Mouse (Mus musculus) layer of hippocampus, postnatal 10 days (tissue): ENCODE results near the gene Dmbx1. TPM values are rescaled to one million over a fixed set of nuclear protein-coding genes. Genes with fewer than 3 reads are reported as not detected.

Source experiments
- DNase-seq, 2 experiments: peaks; one replicate each; pipeline ENCODE4 v3.0.0; 2021; ENCODE audit warnings: low spot score in 2 of 2
- long read RNA-seq: library from polyadenylated mRNA; stranded (forward); transcript quantifications from one replicate; pipeline ENCODE4 v2.0.0, GENCODE M21; 2023
- total RNA-seq, 2 experiments: library from RNA; stranded (reverse); gene quantifications; 2 replicates each; pipeline ENCODE4 v1.2.3; 2021

Dmbx1 gene
- under 1 TPM; 0.18 to 0.34 TPM for total RNA-seq
- long read RNA-seq = 0 reads

DNA sequence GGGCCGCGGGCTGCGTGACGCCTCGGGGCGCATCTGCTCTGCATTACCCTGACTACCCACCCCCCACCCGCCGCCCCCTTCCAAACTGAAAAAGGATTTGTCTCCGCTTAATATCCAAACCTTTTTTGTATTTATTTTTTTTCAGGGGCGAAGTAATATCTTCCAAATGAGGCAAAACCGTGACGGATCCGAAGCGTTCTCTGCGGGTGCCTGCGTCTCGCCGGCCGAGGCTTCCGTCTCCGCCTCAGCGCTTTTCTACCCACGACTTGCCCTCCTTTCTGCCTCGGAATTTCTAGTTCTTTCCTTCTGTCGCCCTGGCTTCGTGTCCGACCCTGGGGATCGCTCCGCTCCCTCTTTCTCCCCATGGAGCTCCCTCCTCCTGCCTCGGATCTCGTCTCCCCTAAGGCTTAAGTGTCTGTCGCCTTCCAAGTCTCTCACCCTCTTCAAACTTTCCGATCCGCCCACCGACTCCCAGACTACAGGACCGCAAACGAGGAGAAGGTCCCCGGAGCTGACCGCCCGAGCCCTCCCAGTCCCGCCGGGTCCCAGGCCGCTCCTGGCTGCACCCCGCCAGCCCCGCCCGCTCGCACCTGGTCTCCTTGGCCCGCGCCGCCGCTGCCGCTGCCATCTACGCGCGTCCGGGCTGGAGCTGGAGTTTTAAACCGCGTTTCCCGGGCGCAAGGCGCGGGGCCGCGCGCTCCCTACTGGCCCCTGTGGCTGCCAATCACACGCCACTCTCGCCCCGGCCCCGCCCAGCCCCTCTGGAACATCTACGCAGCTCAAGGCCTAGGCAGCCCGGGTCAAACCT is at the start of gene Dmbx1:
Gene Dmbx1, minus strand, starts transcription at position 632 of the 808 bp plus-strand sequence.
- peak in 1 of 2 experiments; percentile 36 for DNase-seq

DNA sequence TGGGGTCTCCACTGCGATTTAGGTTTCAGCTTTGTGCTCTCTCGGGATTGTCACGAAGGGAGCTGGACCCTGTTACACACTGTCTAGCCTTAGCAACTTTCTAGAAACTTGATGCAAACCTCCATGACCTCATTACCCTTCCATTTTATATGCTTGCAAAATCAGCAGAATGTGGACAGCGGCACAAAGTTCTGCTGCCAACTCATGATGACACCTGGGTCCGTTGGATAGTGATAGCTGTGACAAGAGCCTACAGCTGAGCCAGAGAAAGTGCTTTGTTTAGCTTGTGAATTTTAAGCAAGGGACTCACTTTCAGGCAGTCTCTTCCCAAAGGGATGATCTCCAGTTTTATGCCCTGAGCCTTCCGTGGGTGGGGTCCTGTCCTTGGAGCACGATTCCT is 49.7 kb upstream of the Dmbx1 start:
- DNase-seq = no peak

DNA sequence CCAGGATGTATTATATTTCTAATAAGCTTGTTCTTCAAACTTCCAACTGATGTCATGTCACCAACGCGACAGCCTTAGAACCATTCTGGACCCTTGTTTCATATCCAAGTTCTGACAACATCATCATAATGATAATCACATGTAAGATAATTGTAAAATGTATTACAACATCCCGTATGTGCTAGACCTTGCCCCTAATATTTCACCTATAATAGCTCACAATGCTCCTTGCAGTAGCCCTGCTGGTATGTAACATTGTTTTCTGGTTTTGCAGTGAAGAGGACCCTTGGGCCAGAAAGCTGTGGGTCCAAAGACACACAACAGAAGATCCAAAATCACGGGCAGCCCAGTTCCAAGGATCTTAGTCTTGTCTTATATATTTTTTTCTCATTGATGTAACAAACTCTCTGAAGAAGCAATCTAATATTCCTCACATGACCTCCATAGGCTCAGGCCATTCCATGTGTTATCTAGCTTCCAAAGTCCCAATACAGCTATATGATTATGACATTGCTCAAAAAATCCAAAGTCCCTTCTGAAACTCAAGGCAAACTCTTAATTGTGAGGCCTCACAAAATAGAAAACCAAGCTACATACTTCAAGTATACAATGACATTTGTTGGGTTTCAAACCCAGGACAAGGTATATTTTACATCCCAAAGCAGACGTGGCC is 48.3 kb upstream of the Dmbx1 start:
- no peak for DNase-seq

DNA sequence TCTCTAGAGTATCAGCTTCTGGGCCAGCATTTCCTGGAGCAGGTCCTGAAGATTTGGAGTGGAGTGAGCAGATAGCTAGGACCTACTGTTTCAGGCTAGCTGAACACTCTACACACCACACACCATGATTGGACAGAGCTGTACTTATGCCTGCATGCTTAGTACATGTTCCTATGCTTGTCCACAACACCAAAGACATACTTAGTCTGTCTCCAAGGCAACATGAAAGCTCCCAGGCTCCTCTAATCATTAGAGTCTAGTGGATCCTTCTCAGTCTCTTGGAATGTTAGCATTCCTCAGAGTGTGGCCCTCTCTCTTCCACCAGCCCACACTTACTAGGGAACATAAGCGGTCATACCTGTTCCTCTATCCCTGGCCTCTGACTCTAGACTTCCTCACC is 47.7 kb upstream of the Dmbx1 start:
- DNase-seq = no peak

DNA sequence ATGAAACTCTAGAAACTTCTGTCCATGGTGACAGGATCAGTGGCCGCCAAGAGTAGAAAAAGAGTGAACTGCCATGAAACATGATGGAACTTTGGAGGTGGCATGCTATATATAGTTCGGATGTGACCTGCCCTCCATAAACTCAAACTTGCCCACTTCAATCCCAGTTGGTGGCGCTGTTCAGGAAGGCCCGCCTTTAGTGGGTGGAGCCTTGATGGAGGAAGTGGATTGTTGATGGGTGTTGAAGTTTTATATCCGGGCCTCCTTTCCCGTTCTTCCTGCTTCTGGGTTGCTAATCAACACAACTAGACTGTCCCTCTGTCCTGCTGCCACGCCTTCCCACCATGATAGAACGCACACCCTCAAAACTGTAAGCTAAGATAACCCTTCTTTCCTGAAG is 45.2 kb upstream of the Dmbx1 start:
- DNase-seq = no peak

DNA sequence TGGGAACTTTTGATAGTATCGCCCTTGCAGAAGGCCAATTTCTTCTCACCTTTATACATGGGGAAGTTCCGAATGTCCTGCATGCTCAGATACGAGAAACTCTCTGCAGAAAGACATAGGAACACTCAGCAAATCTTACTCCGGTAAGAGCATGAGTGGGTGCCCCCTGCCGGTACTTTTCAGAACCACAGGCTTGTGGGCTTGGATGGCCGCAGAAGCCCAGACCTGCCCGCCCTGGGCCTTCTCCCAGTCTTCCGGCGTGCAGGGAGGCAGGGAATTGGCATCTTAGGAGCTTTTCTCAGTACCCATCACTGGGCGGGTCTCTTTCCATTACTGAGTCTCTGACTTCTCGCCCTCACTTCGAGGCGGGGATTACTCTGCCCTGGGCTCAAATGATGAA is 44.4 kb upstream of the Dmbx1 start:
- peak; percentile 89 to 90 for DNase-seq

DNA sequence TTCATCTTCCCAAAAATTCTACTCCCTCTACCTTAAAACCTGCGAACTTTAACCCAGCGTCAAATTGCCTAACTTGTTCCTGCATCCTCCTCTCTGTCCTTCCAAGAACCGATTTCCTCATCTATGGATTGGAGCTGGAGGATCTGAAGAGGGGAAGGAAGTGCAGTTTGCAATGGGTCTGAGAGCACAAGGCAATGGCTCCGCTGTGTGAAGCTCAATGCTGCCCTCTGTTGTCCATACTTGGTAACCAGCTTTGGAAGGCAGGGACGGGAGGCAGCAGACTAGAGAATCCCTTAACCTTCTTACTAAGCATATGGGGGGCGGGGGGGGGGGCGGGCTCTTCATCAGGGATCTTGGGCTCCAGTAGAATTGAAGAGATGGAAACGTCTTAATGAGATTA is 41.0 kb upstream of the Dmbx1 start:
- peak; percentile 83 to 86 for DNase-seq

DNA sequence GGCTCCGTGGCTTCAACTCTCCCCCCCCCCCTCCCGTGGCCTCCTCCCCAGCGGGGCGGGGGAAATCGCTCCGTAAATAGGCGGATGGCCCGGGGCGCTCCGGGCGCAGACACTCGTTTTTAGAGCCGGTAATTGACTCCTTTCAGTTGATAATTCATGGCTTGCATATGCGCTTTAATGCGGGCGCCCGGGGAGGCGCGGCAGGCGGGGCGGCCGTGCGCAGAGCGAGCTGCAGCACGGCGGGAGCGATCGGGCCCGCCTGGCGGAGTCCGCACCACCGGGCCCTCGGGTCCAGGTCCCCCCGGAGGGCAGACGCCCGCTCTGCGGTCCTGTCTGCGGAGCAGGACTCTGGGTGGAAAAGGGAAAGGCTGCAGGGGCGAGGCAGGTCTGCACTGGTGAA is 39.7 kb upstream of the Dmbx1 start:
- DNase-seq = no peak

DNA sequence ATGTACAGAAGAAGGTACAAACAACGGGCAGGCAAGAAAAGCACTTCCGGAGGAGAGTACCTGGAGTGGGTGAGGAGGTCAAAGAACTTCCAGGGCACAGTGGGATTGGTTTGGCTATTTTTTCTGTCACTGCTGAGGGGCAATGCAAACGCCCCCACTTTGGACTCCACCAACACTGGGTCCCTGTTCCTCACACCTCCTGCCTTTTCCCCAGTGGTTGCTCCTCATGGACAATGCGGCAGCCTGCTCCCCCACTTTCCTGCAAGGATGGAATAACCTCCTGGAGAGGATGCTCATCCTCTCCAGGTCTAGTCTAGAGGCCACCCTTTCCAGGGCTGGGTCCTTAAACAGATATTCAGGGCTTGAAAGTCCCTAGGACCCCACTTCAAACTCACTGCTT is 39.2 kb upstream of the Dmbx1 start:
- DNase-seq = no peak

DNA sequence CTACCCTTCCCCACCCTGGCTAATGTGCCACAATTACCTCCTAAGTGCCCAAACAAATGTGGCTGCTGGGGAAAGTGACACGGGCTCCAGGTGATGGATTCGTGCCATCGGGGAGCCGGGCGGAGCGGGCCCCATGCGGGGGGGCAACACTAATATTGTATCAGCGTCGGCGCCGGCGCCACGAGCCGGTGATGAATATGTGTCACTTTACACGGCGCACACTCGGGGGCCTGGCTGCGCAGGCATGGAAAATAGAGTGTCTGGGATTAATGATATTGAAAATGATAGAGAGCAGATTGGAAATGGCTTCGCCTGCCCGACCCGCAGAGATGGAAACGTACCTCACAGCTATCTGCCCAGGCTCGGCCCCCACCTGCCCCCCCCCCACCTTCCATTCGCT is 32.8 kb upstream of the Dmbx1 start:
- DNase-seq = no peak

DNA sequence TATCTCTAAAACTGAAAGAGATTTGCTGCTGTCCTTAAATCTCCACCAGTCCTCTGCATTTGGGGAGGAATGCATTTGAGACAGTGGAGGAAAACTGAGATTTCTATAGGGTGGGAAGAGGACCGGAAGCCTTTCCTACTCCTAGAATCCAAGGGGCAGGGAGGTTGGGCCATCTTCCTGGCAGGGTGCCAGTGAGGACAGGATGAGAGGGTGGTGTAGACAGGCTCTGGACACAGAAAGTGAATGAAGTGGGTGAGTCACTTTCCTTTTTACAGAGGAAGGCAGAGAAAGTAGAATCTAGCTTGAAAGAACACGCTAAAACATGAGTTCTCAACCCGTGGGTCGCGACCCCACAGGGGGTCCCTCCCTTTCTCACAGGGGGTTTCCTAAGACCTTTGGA is 24.7 kb upstream of the Dmbx1 start:
- no peak for DNase-seq

DNA sequence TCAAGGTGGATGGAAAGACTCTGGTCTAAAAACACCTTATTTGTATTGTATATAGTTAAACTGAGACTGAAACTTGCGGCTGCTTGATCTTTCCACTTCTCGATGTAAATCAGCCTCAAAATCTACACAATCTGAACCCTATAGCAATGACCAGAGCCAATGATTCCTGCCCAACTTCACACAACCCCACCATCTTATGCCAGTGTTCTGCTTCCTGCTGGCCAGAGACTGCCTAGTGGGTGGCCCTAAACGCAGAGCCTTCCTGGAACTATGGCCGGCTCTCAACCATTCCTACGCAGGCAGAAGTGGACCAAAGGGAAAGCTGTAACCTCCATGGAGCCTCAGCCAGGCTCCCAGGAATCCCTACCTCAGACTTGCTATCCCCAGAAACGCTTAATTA is 24.0 kb upstream of the Dmbx1 start:
- DNase-seq = no peak

DNA sequence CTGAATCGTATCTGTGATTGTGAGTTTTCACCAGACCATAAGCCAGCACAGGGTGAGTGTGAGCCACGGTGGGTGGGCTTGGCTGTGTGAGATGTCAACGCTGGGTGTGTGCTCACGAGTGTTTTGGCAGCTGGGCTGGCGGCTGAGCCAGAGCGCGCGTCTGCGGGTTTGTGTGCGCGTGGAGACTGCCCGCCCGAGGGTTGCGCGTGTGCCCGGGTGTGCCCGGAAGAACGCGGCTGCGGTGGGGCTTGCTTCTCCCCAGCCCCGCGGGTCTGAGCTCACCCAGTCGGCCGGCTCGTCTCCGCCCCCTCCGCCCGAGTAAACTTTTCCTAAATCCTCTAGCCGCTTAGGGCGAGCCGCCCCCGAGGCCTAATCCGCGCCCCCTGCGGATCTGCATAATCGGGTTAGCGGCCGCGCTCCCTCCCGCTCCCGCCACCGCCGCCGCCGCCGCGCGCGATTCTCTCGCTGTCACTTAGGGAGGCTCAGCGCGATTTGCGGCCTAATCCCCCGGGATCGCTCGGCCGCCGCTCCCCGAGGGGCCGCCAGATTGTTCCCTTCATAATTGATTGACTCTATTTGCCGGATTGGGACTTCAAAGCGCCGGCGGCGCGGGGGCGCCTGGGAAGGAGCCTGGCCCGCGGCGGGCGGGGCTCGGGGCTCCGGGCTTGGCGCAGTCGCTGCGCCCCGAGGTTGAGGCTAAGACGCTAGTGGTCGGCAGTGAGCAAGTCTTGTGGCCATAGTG is 23.1 kb upstream of the Dmbx1 start:
- peak; percentile 46 to 67 for DNase-seq

DNA sequence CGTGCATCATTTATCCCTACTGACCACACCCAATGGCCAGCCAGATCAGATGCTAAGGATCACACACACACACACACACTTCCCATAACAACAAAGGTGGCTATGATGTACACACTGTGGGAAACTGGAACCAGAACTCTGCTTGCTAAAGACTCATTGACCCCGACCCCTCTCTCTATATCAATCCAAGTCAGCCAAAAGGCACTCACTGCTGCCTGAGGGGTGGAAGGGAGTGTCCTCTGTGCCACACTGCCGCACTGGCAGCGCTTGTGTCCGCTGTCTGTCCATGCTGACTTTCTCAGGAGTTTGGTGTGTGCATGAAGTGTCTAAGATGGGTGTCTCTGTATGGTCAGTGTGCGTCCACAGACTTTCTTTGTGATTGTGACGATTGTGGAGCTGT is 22.3 kb upstream of the Dmbx1 start:
- DNase-seq = no peak

DNA sequence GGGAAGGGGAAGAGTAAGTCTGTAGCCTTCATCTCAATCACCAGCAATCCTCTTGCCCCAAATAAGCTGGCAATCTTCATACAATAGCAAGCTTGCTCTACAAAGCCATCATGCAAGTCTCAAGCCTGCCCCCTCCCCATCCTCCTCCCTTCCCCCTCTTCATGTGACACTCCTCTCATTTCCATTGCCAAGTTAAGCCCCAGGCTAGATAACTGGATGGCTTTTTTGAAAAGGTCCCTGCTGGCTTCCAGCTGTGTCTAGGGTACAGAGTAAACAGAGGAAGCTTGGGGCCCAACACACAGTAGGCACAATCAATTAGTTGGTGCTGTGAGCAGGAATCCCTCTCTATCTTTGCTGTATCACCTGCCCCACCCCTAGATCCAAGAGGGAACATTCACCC is 19.8 kb upstream of the Dmbx1 start:
- DNase-seq = no peak

DNA sequence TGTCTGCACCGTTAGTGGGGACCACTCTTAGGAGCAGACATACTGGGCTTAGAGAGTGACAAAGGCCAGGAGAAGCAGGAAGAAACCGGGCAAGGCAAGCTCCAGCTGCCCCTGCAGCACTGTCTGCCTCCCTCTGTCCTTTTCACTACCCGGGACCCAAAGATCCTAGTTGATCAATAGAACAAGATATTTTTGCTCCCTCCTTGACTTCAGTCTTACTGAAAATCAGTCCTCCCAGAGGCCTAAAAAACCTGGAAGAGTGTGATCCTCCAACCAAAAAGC is 15.7 kb upstream of the Dmbx1 start:
- no peak for DNase-seq

DNA sequence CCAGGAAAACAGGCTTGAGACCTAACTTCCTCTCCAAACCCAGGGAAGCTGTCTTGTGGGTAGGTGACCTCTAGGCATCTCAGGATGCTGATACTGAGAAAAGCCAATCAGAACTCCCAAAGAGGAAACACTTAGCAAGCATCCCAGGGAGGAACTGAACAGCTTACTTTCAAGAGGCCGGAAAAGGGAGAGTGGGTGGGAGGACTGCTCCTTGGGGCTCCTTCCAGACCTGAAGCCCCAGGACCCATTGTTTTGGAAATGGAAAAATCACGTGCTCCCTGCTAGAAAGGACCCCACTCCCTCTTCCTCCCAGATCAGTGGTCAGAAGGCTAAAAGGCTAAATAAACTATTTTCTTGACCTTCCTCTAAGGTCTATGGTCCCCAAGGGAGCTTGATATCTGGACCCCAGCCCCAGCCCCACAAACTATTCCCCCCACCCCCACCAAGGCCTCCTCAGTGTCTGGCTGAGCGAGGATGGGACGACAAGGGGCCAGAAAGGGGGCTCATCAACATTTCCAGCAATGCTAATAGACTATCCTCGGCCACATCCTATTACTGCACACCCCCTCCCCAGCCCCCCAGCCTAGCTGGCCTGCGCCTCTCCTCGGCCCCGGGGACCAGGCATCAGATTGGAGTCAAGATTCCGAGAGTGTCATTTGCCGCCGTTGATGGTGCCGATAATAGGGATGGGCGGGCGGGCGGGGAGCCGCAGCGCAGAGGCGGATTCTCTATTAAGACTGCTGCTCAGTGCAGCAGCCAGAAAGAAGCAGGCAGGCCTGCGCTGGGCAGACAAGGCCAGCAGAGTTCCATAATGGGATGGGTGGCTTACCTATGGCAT is 15.1 kb upstream of the Dmbx1 start:
- DNase-seq = no peak

DNA sequence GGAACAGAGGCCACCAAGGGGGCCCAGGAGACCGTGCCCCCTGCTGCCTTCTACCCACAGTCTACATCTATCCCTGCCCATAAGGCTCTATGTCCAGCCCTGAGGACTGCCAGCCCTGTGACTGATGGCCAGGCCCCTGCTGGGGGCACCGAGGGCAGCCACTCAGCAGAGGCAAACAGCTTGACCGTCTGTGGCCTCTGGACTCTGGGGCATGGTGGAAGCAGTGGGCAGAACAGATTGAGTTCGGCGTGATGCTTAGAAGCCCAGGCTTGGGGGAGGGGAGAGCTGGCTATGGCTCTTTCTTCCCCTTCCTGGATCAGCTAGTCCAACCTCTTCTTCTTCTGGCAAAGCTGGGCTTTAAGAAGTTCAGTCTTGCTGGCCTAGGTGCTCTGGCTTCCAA is 13.8 kb upstream of the Dmbx1 start:
- no peak for DNase-seq

DNA sequence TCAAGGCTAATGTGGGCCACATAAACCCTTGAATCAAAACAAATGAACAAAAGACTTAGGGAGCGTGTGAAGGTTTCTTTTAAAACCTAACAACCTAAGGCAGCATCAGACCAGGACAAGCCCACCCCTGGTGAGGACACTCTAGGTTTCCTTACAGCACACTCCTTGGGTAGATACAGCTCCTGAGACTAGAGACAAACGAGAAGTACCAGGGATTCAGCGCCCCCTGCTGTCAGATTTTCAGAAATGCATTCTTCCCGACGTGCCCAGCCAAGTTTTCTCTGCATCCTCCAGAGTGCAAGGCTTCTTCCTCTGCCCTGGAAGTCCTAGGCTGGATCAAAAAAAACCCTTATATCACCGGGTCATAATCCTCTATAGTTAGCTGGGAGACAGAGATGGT is 13.0 kb upstream of the Dmbx1 start:
- DNase-seq = peak; percentile 71 to 78

DNA sequence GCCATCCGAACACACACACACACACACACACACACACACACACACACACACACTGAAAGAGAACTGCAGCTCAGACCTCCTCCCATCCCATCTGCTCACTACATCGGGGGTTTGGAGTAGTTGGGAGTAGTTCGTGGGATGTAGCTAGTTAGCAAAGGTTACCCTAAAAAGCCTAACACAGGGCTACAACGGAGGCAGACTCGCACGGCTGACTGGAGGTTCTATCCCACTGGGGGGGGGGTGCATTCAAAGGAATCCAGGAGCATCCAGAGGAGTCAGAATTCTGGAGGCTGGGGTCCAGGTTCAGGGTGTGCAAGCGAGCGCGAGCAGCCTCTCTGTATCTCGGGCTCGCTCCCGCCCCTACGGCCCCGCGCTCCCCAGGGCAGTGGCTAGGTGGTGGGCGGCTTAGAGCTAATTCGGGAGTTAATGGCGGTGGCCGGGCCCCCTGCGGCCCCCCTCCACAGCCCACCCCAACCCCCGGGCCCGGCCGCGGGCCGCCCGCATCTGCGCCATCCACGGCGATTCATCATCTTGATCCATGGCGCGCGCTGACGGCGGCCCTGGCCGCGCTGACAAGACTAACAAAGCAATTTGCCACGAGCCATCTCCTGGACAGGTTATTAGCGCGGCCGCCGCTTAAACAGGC is 4.1 kb upstream of the Dmbx1 start:
- no peak for DNase-seq

DNA sequence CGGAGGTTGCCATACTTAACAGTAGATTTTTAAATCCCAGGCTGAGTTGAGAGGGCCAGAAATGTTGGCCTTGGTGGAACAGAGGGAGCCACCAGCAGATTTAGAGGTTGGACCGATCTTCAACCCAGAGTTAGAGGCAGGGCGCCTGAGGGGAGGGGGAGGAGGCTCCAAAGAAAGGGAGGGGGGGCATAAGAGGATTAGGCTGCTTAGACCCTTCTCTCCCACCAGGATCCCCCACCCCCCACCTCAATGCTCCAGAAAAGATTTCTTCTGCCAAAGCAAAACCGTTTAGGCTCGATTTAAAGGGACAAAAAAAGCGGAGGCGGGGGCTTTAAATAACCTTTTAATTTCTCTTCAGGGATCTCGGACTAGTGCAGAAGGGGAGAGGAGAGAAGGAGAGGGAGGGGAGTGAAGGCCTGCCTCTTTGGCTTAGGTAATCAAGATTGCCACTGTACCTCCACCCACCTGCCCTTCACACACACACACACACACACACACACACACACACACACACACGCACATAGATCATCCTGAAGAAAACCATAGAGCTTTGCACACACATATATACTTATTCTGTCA is 1.6 kb upstream of the Dmbx1 start:
- DNase-seq = no peak
